Mouse (Mus musculus): ENCODE measurements around the gene Shbg. TPM values are rescaled to one million over a fixed set of nuclear protein-coding genes. Genes with fewer than 3 reads are reported as not detected.
"Not testable (repeated sequence)": the region's sequence is repeated elsewhere in the genome, so short reads cannot be mapped to it uniquely, and the experiment has no call there.

Shbg gene
- polyA plus RNA-seq, 1 experiment from 2014 or later, result not detected

GRCm38 (mm10) chr11:69656065-69656455 lies 38.4 kb upstream of the Shbg start:
- no peak overlapping the region for H3K4me2 ChIP-seq
- H3K27ac ChIP-seq, result no peak overlapping the region
- H3K36me3 ChIP-seq (replicated peaks), result peaks cover 38% of the 10 kb centered on the region
- H3K9me3 ChIP-seq, result no peaks in the 10 kb centered on the region
- H3K4me3 ChIP-seq, result no peak overlapping the region
- no peaks in the 10 kb centered on the region for H3K27me3 ChIP-seq (replicated peaks)
- peaks cover 18% of the 10 kb centered on the region for H3K4me1 ChIP-seq
- WGBS, result 89% methylated on average over 5 of the region's 5 CpGs
- H3K9ac ChIP-seq, result no peak overlapping the region
- ATAC-seq (replicated peaks), result no peak

- H3K4me1 ChIP-seq, result peaks cover 13% of the 10 kb centered on the region
- H3K4me2 ChIP-seq, result no peak within 1 kb of the TSS
- ATAC-seq (replicated peaks), result peak; percentile 57; the same call in 1 of the 2 replicates
- H3K36me3 ChIP-seq (replicated peaks), result peaks cover 44% of the 10 kb centered on the region
- no peak within 1 kb of the TSS for H3K9ac ChIP-seq
- WGBS, result 23% methylated on average over 34 of the region's 34 CpGs
- no peaks in the 10 kb centered on the region for H3K27me3 ChIP-seq (replicated peaks)
- H3K4me3 ChIP-seq, result no peak within 1 kb of the TSS
- no peaks in the 10 kb centered on the region for H3K9me3 ChIP-seq
- H3K27ac ChIP-seq, result no peak within 1 kb of the TSS
These were observed 37.8 kb upstream of the Shbg start, which contains the start of gene Sox15 for GRCm38 (mm10) chr11:69655264-69656064. Gene Sox15 (plus strand): TSS chr11:69655314.

- Histone ChIP-seq H3K4me1 (peaks cover 9% of the 10 kb centered on the region), H3K9me3 (no peaks in the 10 kb centered on the region), H3K27me3 (replicated peaks) (no peaks in the 10 kb centered on the region), H3K4me3 (no peak overlapping the region), H3K27ac (no peak overlapping the region), H3K9ac (no peak overlapping the region), H3K36me3 (replicated peaks) (peaks cover 51% of the 10 kb centered on the region), H3K4me2 (no peak overlapping the region)
- ATAC-seq (replicated peaks), result no peak
- WGBS, result 47% methylated on average over 9 of the region's 9 CpGs
These were observed 37.1 kb upstream of the Shbg start for GRCm38 (mm10) chr11:69654760-69655159.

GRCm38 (mm10) chr11:69653399-69653798 lies 35.7 kb upstream of the Shbg start:
- Histone ChIP-seq H3K4me3 (no peak overlapping the region), H3K9me3 (no peaks in the 10 kb centered on the region), H3K4me2 (no peak overlapping the region), H3K27me3 (replicated peaks) (no peaks in the 10 kb centered on the region), H3K27ac (peak overlapping the region; percentile 43; the same call in 1 of the 2 replicates), H3K9ac (no peak overlapping the region), H3K36me3 (replicated peaks) (peaks cover 58% of the 10 kb centered on the region), H3K4me1 (peaks cover 9% of the 10 kb centered on the region)
- no peak for ATAC-seq (replicated peaks)
- WGBS, result 53% methylated on average over 5 of the region's 5 CpGs

- WGBS, result 92% methylated on average over 5 of the region's 5 CpGs
- H3K9me3 ChIP-seq, result no peaks in the 10 kb centered on the region
- H3K9ac ChIP-seq, result no peak overlapping the region
- no peaks in the 10 kb centered on the region for H3K27me3 ChIP-seq (replicated peaks)
- H3K4me3 ChIP-seq, result no peak overlapping the region
- no peak overlapping the region for H3K27ac ChIP-seq
- ATAC-seq (replicated peaks), result no peak
- H3K4me1 ChIP-seq, result no peaks in the 10 kb centered on the region
- H3K36me3 ChIP-seq (replicated peaks), result peaks cover 86% of the 10 kb centered on the region
- H3K4me2 ChIP-seq, result no peak overlapping the region
These were observed 28.2 kb upstream of the Shbg start for GRCm38 (mm10) chr11:69645860-69646259.

- no peak overlapping the region for H3K27ac ChIP-seq
- H3K4me1 ChIP-seq, result peaks cover 39% of the 10 kb centered on the region
- H3K9me3 ChIP-seq, result no peaks in the 10 kb centered on the region
- no peak overlapping the region for H3K9ac ChIP-seq
- no peak for ATAC-seq (replicated peaks)
- no peaks in the 10 kb centered on the region for H3K27me3 ChIP-seq (replicated peaks)
- peak overlapping the region; percentile 59 for H3K4me2 ChIP-seq
- WGBS, result 83% methylated on average over 3 of the region's 3 CpGs
- no peak overlapping the region for H3K4me3 ChIP-seq
- H3K36me3 ChIP-seq (replicated peaks), result peaks cover 7% of the 10 kb centered on the region; the same call in 1 of the 2 replicates
These were observed 17.8 kb upstream of the Shbg start for GRCm38 (mm10) chr11:69635471-69635870.

- Histone ChIP-seq H3K4me1 (peaks cover 39% of the 10 kb centered on the region), H3K9ac (peak overlapping the region; percentile 98), H3K9me3 (no peaks in the 10 kb centered on the region), H3K4me2 (peak overlapping the region; percentile 59), H3K27me3 (replicated peaks) (no peaks in the 10 kb centered on the region), H3K36me3 (replicated peaks) (no peaks in the 10 kb centered on the region; the same call in 1 of the 2 replicates), H3K27ac (peak overlapping the region; percentile 95), H3K4me3 (peak overlapping the region; percentile 92)
- ATAC-seq (replicated peaks), result peak; percentile 64
- WGBS, result under 1% methylated on average over 33 of the region's 50 CpGs
These were observed 15.6 kb upstream of the Shbg start for GRCm38 (mm10) chr11:69633128-69633866.

GRCm38 (mm10) chr11:69632284-69633089 lies 14.8 kb upstream of the Shbg start, which contains the start of gene Fxr2:
Gene Fxr2 (plus strand): TSS chr11:69632990.
- peak; percentile 99 for ATAC-seq (replicated peaks)
- H3K27me3 ChIP-seq (replicated peaks), result no peaks in the 10 kb centered on the region
- peak within 1 kb of the TSS; percentile 98 for H3K9ac ChIP-seq
- peaks cover 39% of the 10 kb centered on the region for H3K4me1 ChIP-seq
- under 1% methylated on average over 55 of the region's 56 CpGs for WGBS
- H3K27ac ChIP-seq, result peak within 1 kb of the TSS; percentile 95
- peak within 1 kb of the TSS; percentile 59 for H3K4me2 ChIP-seq
- peak within 1 kb of the TSS; percentile 92 for H3K4me3 ChIP-seq
- H3K36me3 ChIP-seq (replicated peaks), result no peaks in the 10 kb centered on the region; the same call in 1 of the 2 replicates
- no peaks in the 10 kb centered on the region for H3K9me3 ChIP-seq

- no peak overlapping the region for H3K9ac ChIP-seq
- no peak overlapping the region for H3K4me2 ChIP-seq
- no peak for ATAC-seq (replicated peaks)
- no peaks in the 10 kb centered on the region for H3K36me3 ChIP-seq (replicated peaks)
- H3K4me1 ChIP-seq, result peaks cover 17% of the 10 kb centered on the region
- WGBS, result 63% methylated on average over 1 of the region's 1 CpGs
- H3K4me3 ChIP-seq, result no peak overlapping the region
- no peak overlapping the region for H3K27ac ChIP-seq
- no peaks in the 10 kb centered on the region for H3K27me3 ChIP-seq (replicated peaks)
- no peaks in the 10 kb centered on the region for H3K9me3 ChIP-seq
These were observed 12.1 kb upstream of the Shbg start for GRCm38 (mm10) chr11:69629802-69630201.

GRCm38 (mm10) chr11:69628286-69628685 lies 10.6 kb upstream of the Shbg start:
- H3K36me3 ChIP-seq (replicated peaks), result no peaks in the 10 kb centered on the region
- no peak for ATAC-seq (replicated peaks)
- H3K27me3 ChIP-seq (replicated peaks), result no peaks in the 10 kb centered on the region
- H3K9me3 ChIP-seq, result no peaks in the 10 kb centered on the region
- peaks cover 5% of the 10 kb centered on the region for H3K4me1 ChIP-seq
- no peak overlapping the region for H3K9ac ChIP-seq
- no peak overlapping the region for H3K4me3 ChIP-seq
- 38% methylated on average over 6 of the region's 6 CpGs for WGBS
- no peak overlapping the region for H3K27ac ChIP-seq
- no peak overlapping the region for H3K4me2 ChIP-seq

- ATAC-seq (replicated peaks); H3K27me3 ChIP-seq (replicated peaks); H3K4me2 ChIP-seq; H3K9ac ChIP-seq; H3K4me3 ChIP-seq; H3K27ac ChIP-seq; H3K9me3 ChIP-seq; H3K36me3 ChIP-seq (replicated peaks): not testable (repeated sequence)
- peaks cover 11% of the 10 kb centered on the region for H3K4me1 ChIP-seq
- 86% methylated on average over 2 of the region's 2 CpGs for WGBS
These were observed 6.6 kb upstream of the Shbg start for GRCm38 (mm10) chr11:69624339-69624738.

- no peak for ATAC-seq (replicated peaks)
- Histone ChIP-seq H3K36me3 (replicated peaks) (no peaks in the 10 kb centered on the region), H3K27ac (no peak overlapping the region; the same call in 1 of the 2 replicates), H3K9ac (peak overlapping the region; percentile 63; the same call in 1 of the 2 replicates), H3K4me2 (peak overlapping the region; percentile 79), H3K27me3 (replicated peaks) (no peaks in the 10 kb centered on the region), H3K9me3 (no peaks in the 10 kb centered on the region), H3K4me3 (peak overlapping the region; percentile 50), H3K4me1 (peaks cover 11% of the 10 kb centered on the region)
- WGBS, result 72% methylated on average over 4 of the region's 4 CpGs
These were observed 5.3 kb upstream of the Shbg start for GRCm38 (mm10) chr11:69623006-69623405.
